Mouse (Mus musculus): ENCODE measurements around the gene Ptpn12.

GRCm38 (mm10) chr5:20960927-20961326 is 94.8 kb downstream of the Ptpn12 start:
- TF ChIP-seq POLR2A (IDR thresholded peaks at IDR 0.05; ENCODE audit: control insufficient read depth, low read depth, low read length) (no peak), CTCF (IDR thresholded peaks at IDR 0.05; ENCODE audit: control insufficient read depth, insufficient read depth, insufficient replicate concordance, low read depth, low read length) (no peak)
